Mouse (Mus musculus) liver, embryonic 14.5 days (tissue): Measurements from ENCODE around the gene Scgb3a1. TPM values are rescaled to one million over a fixed set of nuclear protein-coding genes. Genes with fewer than 3 reads are reported as not detected.
A peak's percentile ranks its signal among the peaks of the same experiment; 100 is the strongest.

Experiments
- ATAC-seq: fragments of 200-750 bp; cut with Nextera tagmentation; 2 replicates; pipeline ENCODE4 v1.8.0; 2017; ENCODE audit warnings: moderate number of reproducible peaks, mild to moderate bottlenecking, moderate library complexity; ENCODE audit not compliant: insufficient read depth
- DNase-seq, 3 experiments: peaks; one replicate each; pipeline ENCODE4 v3.0.0-alpha.2; 2012 to 2013; ENCODE audit warnings: low read depth in 3 of 3, low spot score in 3 of 3
- H3K27ac ChIP-seq: fragments of 300-500 bp; sonication (generic); 2 replicates; pipeline ENCODE4 v1.5.1; 2014; ENCODE audit warnings: moderate library complexity, mild to moderate bottlenecking, control low read depth, inconsistent platforms
- H3K27me3 ChIP-seq: fragments of 300-500 bp; sonication (generic); 2 replicates; pipeline ENCODE4 v1.6.1; 2014; ENCODE audit warnings: mild to moderate bottlenecking, low read length, moderate library complexity; ENCODE audit not compliant: control insufficient read depth, insufficient read depth
- H3K36me3 ChIP-seq: fragments of 300-500 bp; sonication (generic); replicated peaks from 2 replicates; pipeline ENCODE4 v1.6.1; 2014; ENCODE audit warnings: low read depth; ENCODE audit not compliant: control insufficient read depth, insufficient read depth
- H3K4me1 ChIP-seq, 2 experiments: fragments of 200-500 bp in 1 of 2; fragments of 300-500 bp in 1 of 2; sonication (generic) in 1 of 2; replicated peaks; 2 replicates each; pipeline ENCODE4 v1.6.1; 2012 to 2014; ENCODE audit warnings: antibody characterized with exemption in 1 of 2, inconsistent platforms in 1 of 2, low read length in 1 of 2; ENCODE audit not compliant: control insufficient read depth in 2 of 2, insufficient read depth in 2 of 2
- H3K4me2 ChIP-seq: fragments of 300-500 bp; sonication (generic); 2 replicates; pipeline ENCODE4 v1.6.1; 2014; ENCODE audit warnings: low read depth, mild to moderate bottlenecking, control low read depth, moderate library complexity
- H3K4me3 ChIP-seq, 2 experiments: fragments of 200-500 bp in 1 of 2; fragments of 300-500 bp in 1 of 2; sonication (generic) in 1 of 2; 2 replicates each; pipeline ENCODE4 v1.5.1; 2012 to 2014; ENCODE audit warnings: low read depth in 2 of 2, low read length in 2 of 2, mild to moderate bottlenecking in 2 of 2, control low read depth in 1 of 2, inconsistent platforms in 1 of 2, moderate library complexity in 1 of 2; ENCODE audit not compliant: insufficient read depth in 1 of 2
- H3K9ac ChIP-seq: fragments of 300-500 bp; sonication (generic); replicated peaks from 2 replicates; pipeline ENCODE4 v1.6.1; 2014; ENCODE audit warnings: mild to moderate bottlenecking, control low read depth, moderate library complexity
- H3K9me3 ChIP-seq: fragments of 300-500 bp; sonication (generic); 2 replicates; pipeline ENCODE4 v1.6.1; 2016; ENCODE audit warnings: low read length, mixed read lengths; ENCODE audit not compliant: control insufficient read depth
- CTCF ChIP-seq: IDR thresholded peaks from 2 replicates; pipeline ENCODE4 v1.5.1; 2016; ENCODE audit warnings: antibody characterized with exemption, low read depth, control low read depth
- EP300 ChIP-seq: IDR thresholded peaks from 2 replicates; pipeline ENCODE4 v1.6.1; 2016; ENCODE audit warnings: antibody characterized with exemption, low read depth
- whole genome bisulfite sequencing: fragments of 180-500 bp; shearing (Covaris S2); extraction: QIAGEN DNeasy Blood & Tissue Kit; methylation state at CpG from one replicate; pipeline ENCODE4 v1.1.7; 2014; ENCODE audit not compliant: insufficient replicate concordance; 5-methylcytosine and 5-hydroxymethylcytosine counted together
- polyA plus RNA-seq, 2 experiments: library from polyadenylated mRNA; depleted of rRNA in 1 of 2; stranded (reverse) in 1 of 2; unstranded in 1 of 2; fragments of >200 nt; fragmentation: Nextera tagmentation in 1 of 2; extraction: Ambion mirVana in 1 of 2; gene quantifications; 2 replicates each; pipeline versions ENCODE4 v1.2.1 to v1.2.3; 2012 to 2014

Scgb3a1 gene
- polyA plus RNA-seq, 2 experiments, result not detected

- no peaks in the 10 kb centered on the region for H3K9me3 ChIP-seq
- peak overlapping the region; percentile 19 for H3K27ac ChIP-seq
- TF ChIP-seq EP300, result no peak
- no peak for TF ChIP-seq CTCF
- DNase-seq (peak in 1 of 3 experiments; percentile 27), ATAC-seq (peak; percentile 57)
- no peaks in the 10 kb centered on the region for H3K27me3 ChIP-seq
- peaks cover 11 to 22% of the 10 kb centered on the region in 2 experiments; a peak in 3 of 4 replicates for H3K4me1 ChIP-seq
- peak overlapping the region; percentile 21 for H3K4me2 ChIP-seq
- H3K36me3 ChIP-seq, result no peaks in the 10 kb centered on the region
- 37% methylated on average over 10 of the region's 10 CpGs for WGBS
- no peak overlapping the region for H3K9ac ChIP-seq
- H3K4me3 ChIP-seq, result no peak overlapping the region
These were observed 11.6 kb upstream of the Scgb3a1 start for GRCm38 (mm10) chr11:49651762-49652322.

GRCm38 (mm10) chr11:49652401-49653078 lies 10.9 kb upstream of the Scgb3a1 start:
- no peaks in the 10 kb centered on the region for H3K36me3 ChIP-seq
- no peaks in the 10 kb centered on the region for H3K27me3 ChIP-seq
- H3K4me1 ChIP-seq, result peaks cover 11 to 22% of the 10 kb centered on the region in 2 experiments; a peak in 3 of 4 replicates
- WGBS, result 17% methylated on average over 19 of the region's 19 CpGs
- peak; percentile 83 for TF ChIP-seq CTCF
- no peak for TF ChIP-seq EP300
- peak overlapping the region; percentile 35 for H3K4me2 ChIP-seq
- peak; percentile 45; the same call in 1 of the 2 replicates for ATAC-seq
- H3K27ac ChIP-seq, result no peak overlapping the region
- DNase-seq, result peak; percentile 67 to 72 (median 69)
- peak overlapping the region in 1 of 2 experiments; percentile 28; a peak in 2 of 4 replicates for H3K4me3 ChIP-seq
- no peaks in the 10 kb centered on the region for H3K9me3 ChIP-seq
- no peak overlapping the region for H3K9ac ChIP-seq

- Histone ChIP-seq H3K4me2 (peak overlapping the region; percentile 35), H3K27ac (no peak overlapping the region), H3K9ac (no peak overlapping the region), H3K4me1 (peaks cover 11 to 25% of the 10 kb centered on the region in 2 experiments; a peak in 3 of 4 replicates), H3K27me3 (no peaks in the 10 kb centered on the region), H3K4me3 (peak overlapping the region in 1 of 2 experiments; percentile 28; a peak in 2 of 4 replicates), H3K36me3 (no peaks in the 10 kb centered on the region), H3K9me3 (no peaks in the 10 kb centered on the region)
- WGBS, result 34% methylated on average over 11 of the region's 11 CpGs
- no peak for ATAC-seq
- no peak for DNase-seq
- no peak for TF ChIP-seq EP300
- no peak for TF ChIP-seq CTCF
These were observed 10.4 kb upstream of the Scgb3a1 start for GRCm38 (mm10) chr11:49653079-49653408.

- no peaks in the 10 kb centered on the region for H3K27me3 ChIP-seq
- TF ChIP-seq EP300 (no peak), CTCF (no peak)
- DNase-seq (no peak), ATAC-seq (no peak)
- no peak overlapping the region for H3K4me2 ChIP-seq
- H3K9me3 ChIP-seq, result no peaks in the 10 kb centered on the region
- no peaks in the 10 kb centered on the region for H3K36me3 ChIP-seq
- peaks cover 11 to 36% of the 10 kb centered on the region in 2 experiments; a peak in 3 of 4 replicates for H3K4me1 ChIP-seq
- H3K4me3 ChIP-seq, result no peak overlapping the region
- H3K9ac ChIP-seq, result no peak overlapping the region
- H3K27ac ChIP-seq, result no peak overlapping the region
- WGBS, result 73% methylated on average over 5 of the region's 5 CpGs
These were observed 8.8 kb upstream of the Scgb3a1 start for GRCm38 (mm10) chr11:49654651-49655050.

- no peak for DNase-seq
These were observed 7.9 kb upstream of the Scgb3a1 start for GRCm38 (mm10) chr11:49655501-49655900.

More at GRCm38 (mm10) chr11:49655501-49655900, 7.9 kb upstream of the Scgb3a1 start:
- no peaks in the 10 kb centered on the region for H3K27me3 ChIP-seq
- no peaks in the 10 kb centered on the region for H3K9me3 ChIP-seq
- H3K36me3 ChIP-seq, result no peaks in the 10 kb centered on the region
- ATAC-seq, result no peak
- peaks cover 11 to 35% of the 10 kb centered on the region in 2 experiments; a peak in 3 of 4 replicates for H3K4me1 ChIP-seq
- TF ChIP-seq CTCF (no peak), EP300 (no peak)
- no peak overlapping the region for H3K4me2 ChIP-seq
- H3K9ac ChIP-seq, result no peak overlapping the region
- no peak overlapping the region for H3K27ac ChIP-seq
- no peak overlapping the region for H3K4me3 ChIP-seq
